Mouse (Mus musculus) limb, embryonic 10.5 days (tissue): ENCODE results near the gene Olfr470. TPM values are rescaled to one million over a fixed set of nuclear protein-coding genes. Genes with fewer than 3 reads are reported as not detected.
A peak's percentile ranks its signal among the peaks of the same experiment; 100 is the strongest.
"Not testable (repeated sequence)": the region's sequence is repeated elsewhere in the genome, so short reads cannot be mapped to it uniquely, and the experiment has no call there.

ENCODE experiments used
- DNase-seq: peaks from one replicate; pipeline ENCODE4 v3.0.0-alpha.2; 2017; ENCODE audit warnings: low spot score
- H3K27ac ChIP-seq: fragments of 300-500 bp; sonication (generic); 2 replicates; pipeline ENCODE4 v1.5.1; 2016; ENCODE audit warnings: mild to moderate bottlenecking
- H3K27me3 ChIP-seq: fragments of 300-500 bp; sonication (generic); 2 replicates; pipeline ENCODE4 v1.6.1; 2016; ENCODE audit warnings: low read depth, mild to moderate bottlenecking; ENCODE audit not compliant: poor library complexity, severe bottlenecking
- H3K36me3 ChIP-seq: fragments of 300-500 bp; sonication (generic); 2 replicates; pipeline ENCODE4 v1.6.1; 2016; ENCODE audit warnings: mild to moderate bottlenecking, moderate library complexity
- H3K4me1 ChIP-seq: fragments of 300-500 bp; sonication (generic); 2 replicates; pipeline ENCODE4 v1.6.1; 2016
- H3K4me3 ChIP-seq: fragments of 300-500 bp; sonication (generic); 2 replicates; pipeline ENCODE4 v1.5.1; 2016; ENCODE audit warnings: mild to moderate bottlenecking, moderate library complexity
- H3K9me3 ChIP-seq: fragments of 300-500 bp; sonication (generic); replicated peaks from 2 replicates; pipeline ENCODE4 v1.6.1; 2016; ENCODE audit warnings: mild to moderate bottlenecking
- WGBS: fragments of 180-500 bp; shearing (Covaris S2); methylation state at CpG from one replicate; pipeline ENCODE4 v1.1.7; 2016; 5-methylcytosine and 5-hydroxymethylcytosine counted together
- polyA plus RNA-seq: library from polyadenylated mRNA; unstranded; fragments of >200 nt; fragmentation: Nextera tagmentation; extraction: Ambion mirVana; gene quantifications from 2 replicates; pipeline ENCODE4 v1.2.1, GENCODE M21; 2016

The Olfr470 gene
- polyA plus RNA-seq = not detected in 2 replicates

DNA sequence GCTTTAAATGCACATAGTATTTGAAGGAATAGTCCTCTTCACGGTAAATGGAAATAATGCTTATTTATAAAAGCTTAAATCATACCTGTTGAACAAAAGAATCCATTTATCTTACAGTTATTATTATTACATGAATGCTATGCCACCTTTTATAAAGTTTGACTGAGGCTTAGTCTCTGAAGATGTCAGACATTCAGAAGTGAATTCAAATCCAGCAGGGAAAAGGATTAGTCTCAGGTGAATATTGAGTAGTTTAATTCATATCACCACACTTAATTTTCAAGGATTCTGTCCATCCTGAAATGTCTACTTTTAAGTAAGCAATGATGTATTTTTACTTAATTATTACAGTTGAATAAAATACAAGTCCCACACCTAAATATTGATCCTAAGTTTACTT, at the start of gene Olfr470:
Gene Olfr470, minus strand, starts transcription at position 101 of the 400 bp plus-strand sequence.
- not testable (repeated sequence) for H3K9me3 ChIP-seq, H3K4me1 ChIP-seq, H3K36me3 ChIP-seq, H3K27me3 ChIP-seq, H3K4me3 ChIP-seq, H3K27ac ChIP-seq, DNase-seq
- 83% methylated on average over 1 of the region's 1 CpGs for WGBS

DNA sequence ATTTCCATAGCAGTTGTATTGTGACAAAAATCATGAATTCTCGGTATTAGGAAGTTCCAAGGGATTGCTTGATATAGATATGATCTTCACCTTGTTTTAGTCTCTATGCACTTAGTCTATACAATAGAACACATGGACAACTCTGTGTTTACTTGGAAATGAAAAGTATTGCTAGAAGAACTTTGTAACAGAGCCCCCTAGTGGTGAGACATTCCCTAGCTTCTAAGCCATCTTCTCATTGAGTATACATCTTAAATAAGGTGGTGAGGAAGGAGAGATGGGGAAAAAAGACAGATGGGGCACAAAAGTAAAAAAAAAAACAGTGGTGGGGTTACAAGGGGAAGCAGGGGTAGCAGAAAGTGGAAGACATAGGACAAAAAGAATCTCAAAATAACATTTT, 5.6 kb downstream of the Olfr470 start:
- Histone ChIP-seq H3K27ac (no peak overlapping the region), H3K27me3 (no peaks in the 10 kb centered on the region), H3K4me3 (no peak overlapping the region), H3K36me3 (no peaks in the 10 kb centered on the region), H3K4me1 (no peaks in the 10 kb centered on the region), H3K9me3 (no peaks in the 10 kb centered on the region)
- WGBS = 75% methylated on average over 1 of the region's 1 CpGs
- DNase-seq = no peak

DNA sequence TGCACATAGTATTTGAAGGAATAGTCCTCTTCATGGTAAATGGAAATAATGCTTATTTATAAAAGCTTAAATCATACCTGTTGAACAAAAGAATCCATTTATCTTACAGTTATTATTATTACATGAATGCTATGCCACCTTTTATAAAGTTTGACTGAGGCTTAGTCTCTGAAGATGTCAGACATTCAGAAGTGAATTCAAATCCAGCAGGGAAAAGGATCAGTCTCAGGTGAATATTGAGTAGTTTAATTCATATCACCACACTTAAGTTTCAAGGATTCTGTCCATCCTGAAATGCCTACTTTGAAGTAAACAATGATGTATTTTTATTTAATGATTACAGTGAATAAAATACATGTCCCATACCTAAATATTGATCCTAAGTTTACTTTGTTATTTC, 21.8 kb downstream of the Olfr470 start, which contains the start of gene Olfr469:
Gene Olfr469, minus strand, starts transcription at position 101 of the 400 bp plus-strand sequence.
- not testable (repeated sequence) for H3K27ac ChIP-seq

DNA sequence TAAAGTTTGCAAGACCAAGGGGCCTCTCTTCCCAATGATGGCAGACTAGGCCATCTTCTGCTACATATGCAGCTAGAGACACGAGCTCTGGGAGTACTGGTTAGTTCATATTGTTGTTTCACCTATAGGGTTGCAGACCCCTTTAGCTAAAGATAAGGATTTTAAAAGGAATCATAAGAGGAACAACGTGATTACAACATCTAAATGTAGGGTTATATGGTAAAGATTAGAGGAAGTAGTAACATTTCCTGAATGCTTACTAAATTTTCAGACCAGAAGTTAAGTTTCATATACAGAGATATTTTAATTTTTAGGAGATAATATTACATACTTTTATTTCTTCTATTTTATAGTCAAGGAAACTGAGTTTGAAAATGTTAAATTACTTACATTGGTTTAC, 23.4 kb downstream of the Olfr470 start:
- DNase-seq, H3K27me3 ChIP-seq, H3K4me1 ChIP-seq, H3K9me3 ChIP-seq, H3K4me3 ChIP-seq, H3K27ac ChIP-seq, H3K36me3 ChIP-seq: not testable (repeated sequence)
- WGBS = 75% methylated on average over 2 of the region's 2 CpGs

More for the DNA sequence above, 21.8 kb downstream of the Olfr470 start, which contains the start of gene Olfr469:
- H3K36me3 ChIP-seq, H3K9me3 ChIP-seq, H3K4me1 ChIP-seq, DNase-seq, H3K4me3 ChIP-seq, H3K27me3 ChIP-seq: not testable (repeated sequence)

DNA sequence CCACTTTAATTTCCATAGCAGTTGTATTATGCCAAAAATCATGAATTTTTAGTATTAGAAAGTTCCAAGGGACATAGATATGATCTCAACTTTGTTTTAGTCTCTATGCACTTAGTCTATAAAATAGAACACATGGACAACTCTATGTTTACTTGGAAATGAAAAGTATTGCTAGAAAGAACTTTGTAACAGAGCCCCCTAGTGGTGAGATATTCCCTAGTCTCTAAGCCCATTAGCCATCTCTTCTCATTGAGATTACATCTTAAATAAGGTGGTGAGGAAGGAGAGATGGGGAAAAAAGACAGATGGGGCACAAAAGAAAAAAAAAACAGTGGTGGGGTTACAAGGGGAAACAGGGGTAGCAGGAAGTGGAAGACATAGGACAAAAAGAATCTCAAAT, 27.8 kb downstream of the Olfr470 start:
- no peaks in the 10 kb centered on the region for H3K36me3 ChIP-seq
- no peaks in the 10 kb centered on the region for H3K27me3 ChIP-seq
- H3K4me3 ChIP-seq = no peak overlapping the region
- no peak for DNase-seq
- no peak overlapping the region for H3K27ac ChIP-seq
- H3K4me1 ChIP-seq = no peaks in the 10 kb centered on the region
- no peaks in the 10 kb centered on the region for H3K9me3 ChIP-seq

DNA sequence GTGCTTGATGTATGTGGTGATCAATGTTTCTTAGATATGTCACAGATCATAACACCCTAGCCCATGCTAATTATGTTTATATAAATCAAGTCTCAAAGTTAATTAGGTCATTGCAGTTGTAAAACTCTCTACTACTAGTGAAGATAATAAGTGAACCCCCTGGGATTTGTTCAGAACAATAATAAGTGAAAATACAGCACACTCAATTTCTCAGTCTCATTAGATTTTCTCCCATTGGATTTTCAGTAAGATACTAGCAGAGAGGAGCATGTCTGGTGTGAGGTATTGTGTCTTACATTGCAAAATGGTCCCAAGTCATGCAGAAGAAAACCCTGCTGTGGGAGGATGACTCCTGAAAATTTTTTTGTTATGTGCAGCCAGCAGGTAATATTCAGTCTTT, 35.3 kb downstream of the Olfr470 start, which contains the start of gene Olfr467:
Gene Olfr467, plus strand, starts transcription at position 301 of the 400 bp plus-strand sequence.
- Histone ChIP-seq H3K27ac (no peak within 1 kb of the TSS), H3K4me1 (no peaks in the 10 kb centered on the region), H3K27me3 (no peaks in the 10 kb centered on the region), H3K9me3 (no peaks in the 10 kb centered on the region), H3K36me3 (no peaks in the 10 kb centered on the region), H3K4me3 (no peak within 1 kb of the TSS)
- no peak for DNase-seq

DNA sequence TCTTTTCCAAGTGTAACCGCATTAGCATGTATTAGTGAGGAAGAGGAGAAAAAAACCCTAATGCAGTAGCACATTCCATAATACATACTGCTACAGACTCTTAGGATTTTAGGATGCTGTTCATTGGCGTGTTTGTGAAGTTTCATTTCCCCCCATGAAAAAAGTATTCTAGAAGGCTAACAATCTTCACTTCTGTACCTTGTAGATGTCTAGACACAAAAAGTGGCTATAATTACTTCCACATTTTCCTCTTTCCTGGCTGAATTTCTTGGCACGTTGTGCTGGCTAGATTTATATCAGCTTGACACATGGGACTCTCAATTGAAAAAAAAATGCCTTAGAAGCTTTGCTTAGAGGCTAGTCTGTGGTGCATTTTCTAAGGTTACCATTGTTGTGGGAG, 45.2 kb downstream of the Olfr470 start:
- H3K27ac ChIP-seq = peak overlapping the region; percentile 80
- H3K4me1 ChIP-seq = peaks cover 11% of the 10 kb centered on the region; the same call in 1 of the 2 replicates
- H3K4me3 ChIP-seq = no peak overlapping the region
- WGBS = 52% methylated on average over 3 of the region's 3 CpGs
- H3K27me3 ChIP-seq = no peaks in the 10 kb centered on the region
- H3K36me3 ChIP-seq = no peaks in the 10 kb centered on the region
- no peak for DNase-seq
- H3K9me3 ChIP-seq = no peaks in the 10 kb centered on the region

DNA sequence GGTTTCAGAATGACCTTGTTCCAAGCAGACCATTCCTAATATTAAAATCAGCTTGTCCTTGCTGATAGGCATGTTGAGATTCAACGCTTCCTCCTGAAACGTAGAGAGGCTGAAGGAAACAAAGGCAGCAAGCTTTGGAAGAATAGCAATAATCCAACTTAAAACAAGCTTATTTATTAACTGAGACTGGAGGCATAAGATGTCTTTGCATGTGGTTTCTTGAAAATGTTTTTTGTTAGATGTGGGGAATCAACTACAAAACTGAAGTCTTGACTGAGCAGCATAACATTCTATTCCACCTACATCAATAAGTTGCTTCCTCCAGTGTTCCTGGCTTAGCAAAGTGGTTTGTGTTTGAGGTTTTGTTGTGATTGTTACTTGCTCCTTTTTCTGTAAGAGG, 46.2 kb downstream of the Olfr470 start, which contains the start of gene Ovch2:
Gene Ovch2, minus strand, starts transcription at position 101 of the 400 bp plus-strand sequence.
- Histone ChIP-seq H3K36me3 (no peaks in the 10 kb centered on the region), H3K27me3 (no peaks in the 10 kb centered on the region), H3K27ac (peak within 1 kb of the TSS; percentile 80), H3K4me3 (no peak within 1 kb of the TSS), H3K4me1 (peaks cover 11% of the 10 kb centered on the region; the same call in 1 of the 2 replicates), H3K9me3 (no peaks in the 10 kb centered on the region)
- WGBS = 92% methylated on average over 2 of the region's 2 CpGs
- DNase-seq = no peak

DNA sequence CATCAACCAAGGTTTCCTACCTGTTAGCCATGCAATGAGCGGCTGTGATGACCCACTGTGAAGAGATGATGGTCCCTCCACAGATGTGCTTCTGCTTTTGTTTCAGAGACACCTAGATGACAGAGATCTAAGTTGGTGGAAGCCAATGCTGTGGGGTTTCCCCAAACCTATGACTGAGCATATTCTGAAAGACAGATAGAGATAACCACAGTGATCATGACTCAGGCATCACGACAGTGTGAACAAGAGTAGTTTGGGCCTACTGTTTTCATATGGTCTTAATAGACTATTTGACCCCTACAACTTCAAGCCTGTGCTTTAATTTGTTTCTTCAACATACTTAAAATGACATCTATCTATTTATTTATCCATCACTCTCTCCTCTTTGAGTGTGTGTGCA, 50.8 kb downstream of the Olfr470 start:
- Histone ChIP-seq H3K27ac (no peak overlapping the region), H3K4me1 (peaks cover 1% of the 10 kb centered on the region; the same call in 1 of the 2 replicates), H3K4me3 (no peak overlapping the region), H3K36me3 (no peaks in the 10 kb centered on the region), H3K9me3 (no peaks in the 10 kb centered on the region), H3K27me3 (no peaks in the 10 kb centered on the region)
- no peak for DNase-seq
- WGBS = 92% methylated on average over 2 of the region's 2 CpGs

Other genes with a start within 250 kb of the Olfr470 start
- gene 5330417H12Rik, start 222.3 kb downstream of the Olfr470 start, polyA plus RNA-seq = not detected in 2 replicates
- 0.23 and 0.30 TPM in 2 replicates for gene Cyb5r2, start 89.5 kb downstream of the Olfr470 start, polyA plus RNA-seq
- not detected in 2 replicates for gene Ovch2, start 46.3 kb downstream of the Olfr470 start, polyA plus RNA-seq
- gene Olfr467, start 35.2 kb downstream of the Olfr470 start, polyA plus RNA-seq = not detected in 2 replicates
- not detected in 2 replicates for gene Olfr469, start 21.9 kb downstream of the Olfr470 start, polyA plus RNA-seq
- not detected in 2 replicates for gene Olfr472, start 50.4 kb upstream of the Olfr470 start, polyA plus RNA-seq
- gene Olfr473, start 83.0 kb upstream of the Olfr470 start, polyA plus RNA-seq = not detected in 2 replicates
- not detected in 2 replicates for gene Olfr474, start 107.2 kb upstream of the Olfr470 start, polyA plus RNA-seq
- gene Olfr476, start 117.3 kb upstream of the Olfr470 start, polyA plus RNA-seq = not detected in 2 replicates
- gene Olfr477, start 139.2 kb upstream of the Olfr470 start, polyA plus RNA-seq = not detected in 2 replicates
- gene Olfr478, start 186.5 kb upstream of the Olfr470 start, polyA plus RNA-seq = not detected in 2 replicates
- not detected in 2 replicates for gene Olfr479, start 203.2 kb upstream of the Olfr470 start, polyA plus RNA-seq
- gene Olfr480, start 219.9 kb upstream of the Olfr470 start, polyA plus RNA-seq = not detected in 2 replicates
- not detected in 2 replicates for gene Olfr481, start 232.4 kb upstream of the Olfr470 start, polyA plus RNA-seq